Mouse (Mus musculus) ES-E14 (cell line): Measurements from ENCODE around the gene Spag5. TPM values are rescaled to one million over a fixed set of nuclear protein-coding genes. Genes with fewer than 3 reads are reported as not detected.

ENCODE experiments used
- DNase-seq: peaks from one replicate; pipeline ENCODE4 v3.0.0-alpha.2; 2013; ENCODE audit warnings: low read depth, low spot score
- H3K27ac ChIP-seq: 2 replicates; pipeline ENCODE4 v1.5.1; 2012; ENCODE audit warnings: low read depth, mild to moderate bottlenecking, low read length, moderate library complexity, mixed read lengths; ENCODE audit not compliant: poor library complexity, insufficient read depth, severe bottlenecking
- H3K36me3 ChIP-seq: 2 replicates; pipeline ENCODE4 v1.6.1; 2012; ENCODE audit warnings: mild to moderate bottlenecking, low read length, moderate library complexity, mixed read lengths; ENCODE audit not compliant: control insufficient read depth, poor library complexity, insufficient read depth, severe bottlenecking
- H3K4me1 ChIP-seq, 2 experiments: fragments of 150-350 bp in 1 of 2; sonication (generic) in 1 of 2; 2 replicates each; pipeline ENCODE4 v1.6.1; 2012; ENCODE audit warnings: low read length in 2 of 2, mild to moderate bottlenecking in 1 of 2, mixed read lengths in 1 of 2; ENCODE audit not compliant: control insufficient read depth in 2 of 2, insufficient read depth in 2 of 2, poor library complexity in 1 of 2
- H3K4me3 ChIP-seq, 2 experiments: fragments of 150-350 bp in 1 of 2; sonication (generic) in 1 of 2; 2 replicates each; pipeline ENCODE4 v1.5.1; 2012; ENCODE audit warnings: low read length in 2 of 2, low read depth in 1 of 2, mild to moderate bottlenecking in 1 of 2, mixed read lengths in 1 of 2; ENCODE audit not compliant: insufficient read depth in 1 of 2, poor library complexity in 1 of 2, severe bottlenecking in 1 of 2
- H3K9ac ChIP-seq: 2 replicates; pipeline ENCODE4 v1.6.1; 2012; ENCODE audit warnings: low read depth, mild to moderate bottlenecking, low read length, mixed read lengths; ENCODE audit not compliant: poor library complexity, insufficient read depth, severe bottlenecking
- H3K9me3 ChIP-seq: fragments of 150-350 bp; sonication (generic); 2 replicates; pipeline ENCODE4 v1.6.1; 2012; ENCODE audit warnings: low read depth, mild to moderate bottlenecking, low read length; ENCODE audit not compliant: control insufficient read depth, insufficient read depth
- CHD2 ChIP-seq: IDR thresholded peaks from 2 replicates; pipeline ENCODE4 v1.6.1; 2014; ENCODE audit warnings: mild to moderate bottlenecking, low read depth, low read length, inconsistent platforms
- HCFC1 ChIP-seq: IDR thresholded peaks from 2 replicates; pipeline ENCODE4 v1.6.1; 2012; ENCODE audit warnings: low read length, inconsistent platforms, borderline replicate concordance; ENCODE audit not compliant: insufficient read depth
- MAFK ChIP-seq: IDR thresholded peaks from 2 replicates; pipeline ENCODE4 v1.6.1; 2014; ENCODE audit warnings: mild to moderate bottlenecking, low read depth, low read length, inconsistent platforms; ENCODE audit not compliant: insufficient read depth
- ZC3H11A ChIP-seq: IDR thresholded peaks from 2 replicates; pipeline ENCODE4 v1.6.1; 2012; ENCODE audit warnings: low read depth, mild to moderate bottlenecking, inconsistent platforms, low read length, borderline replicate concordance
- ZNF384 ChIP-seq: IDR thresholded peaks from 2 replicates; pipeline ENCODE4 v1.6.1; 2012; ENCODE audit warnings: low read depth, low read length, inconsistent platforms
- in situ Hi-C, 2 experiments: fragments of 600-800 bp; cut with MboI; formaldehyde crosslinking; loops; one replicate each; pipeline ENCODE4 v1.15.1; 2025; ENCODE audit warnings: low sequenced_read_pairs in 2 of 2, inconsistent platforms in 1 of 2; ENCODE audit not compliant: unreplicated experiment in 2 of 2
- total RNA-seq: library from RNA; depleted of rRNA; stranded (reverse); fragments of 300-350 nt; gene quantifications from 2 replicates; pipeline ENCODE4 v1.2.3, GENCODE M21; 2012

Spag5 gene
- total RNA-seq, 1 experiment, result 58.2 TPM

DNA sequence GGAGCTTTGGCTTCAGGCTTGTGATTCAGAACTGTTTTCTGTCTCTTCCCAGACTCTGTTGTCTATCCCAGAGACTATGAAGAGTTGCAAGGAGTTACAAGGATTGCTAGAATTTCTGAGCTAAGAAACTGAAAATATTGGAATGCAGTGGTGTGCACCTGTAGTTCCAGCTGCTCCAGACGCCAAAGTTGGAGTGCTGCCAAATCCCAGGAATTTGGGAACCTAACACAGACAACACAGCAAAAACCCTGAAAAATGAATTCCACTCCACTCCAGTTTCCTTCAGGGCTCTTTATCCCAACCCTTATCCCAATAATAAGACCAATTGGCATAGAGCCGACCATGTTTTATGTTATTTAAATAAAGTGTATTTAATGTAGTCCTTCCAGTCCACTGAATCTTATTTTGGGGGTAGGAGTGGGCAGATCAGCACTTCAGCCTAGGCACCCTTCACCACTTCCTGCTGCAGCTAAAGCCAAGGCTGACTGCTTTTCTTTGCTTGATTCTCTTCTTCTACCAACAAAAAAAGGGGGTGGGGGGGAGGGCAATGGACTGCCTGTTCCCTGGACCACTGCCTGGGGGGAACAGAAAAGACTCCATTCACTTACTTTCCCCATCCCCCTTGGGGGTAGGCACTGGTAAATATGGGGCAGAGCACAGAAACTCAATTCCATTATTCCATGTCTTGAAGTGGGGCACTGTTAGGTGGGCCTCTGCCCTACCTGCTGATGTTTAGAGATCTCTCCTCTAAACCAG lies 20.9 kb downstream of the Spag5 start:
- H3K36me3 ChIP-seq, result peaks cover 29% of the 10 kb centered on the region
- no peak overlapping the region for H3K9ac ChIP-seq
- in situ Hi-C loops, result no loop called here
- H3K4me3 ChIP-seq, result peak overlapping the region in 1 of 2 experiments; percentile 73; a peak in 1 of 4 replicates
- DNase-seq, result no peak
- H3K4me1 ChIP-seq, result peaks cover 0 to 9% of the 10 kb centered on the region in 2 experiments; a peak in 2 of 4 replicates
- TF ChIP-seq HCFC1 (no peak), MAFK (no peak), CHD2 (no peak), ZNF384 (no peak)
- no peaks in the 10 kb centered on the region for H3K9me3 ChIP-seq
- peak overlapping the region; percentile 15; the same call in 1 of the 2 replicates for H3K27ac ChIP-seq

DNA sequence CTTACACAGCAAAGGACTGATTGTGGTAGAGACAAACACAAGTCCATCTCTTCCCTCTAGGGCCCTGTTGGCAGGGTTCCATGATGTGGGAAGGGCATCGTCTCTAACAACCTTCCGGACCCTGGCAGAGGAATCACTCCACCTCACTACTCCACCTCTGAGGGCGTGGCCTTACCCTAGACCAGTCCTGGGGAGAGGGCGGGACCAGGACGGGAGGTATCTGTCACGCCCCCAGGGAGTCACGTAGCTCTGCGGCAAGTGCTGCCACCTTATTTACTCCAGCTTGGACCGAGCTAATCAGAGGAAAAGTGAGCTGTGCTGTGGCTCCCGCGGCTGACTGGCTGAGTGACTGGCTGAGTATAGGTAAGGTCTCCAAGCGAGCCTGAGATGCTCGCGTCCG lies 21.5 kb downstream of the Spag5 start, which contains the start of gene Aldoc:
TSS of gene Aldoc (plus strand) at position 109 of the 400 bp plus-strand sequence.
- peaks cover 26% of the 10 kb centered on the region for H3K36me3 ChIP-seq
- H3K9ac ChIP-seq, result peak within 1 kb of the TSS; percentile 57; the same call in 1 of the 2 replicates
- in situ Hi-C loops, result no loop called here
- no peaks in the 10 kb centered on the region for H3K9me3 ChIP-seq
- TF ChIP-seq ZC3H11A (no peak), HCFC1 (no peak), MAFK (no peak), CHD2 (no peak), ZNF384 (no peak)
- H3K4me3 ChIP-seq, result peak within 1 kb of the TSS; percentile 55 to 73; a peak in 3 of 4 replicates
- H3K27ac ChIP-seq, result peak within 1 kb of the TSS; percentile 15; the same call in 1 of the 2 replicates
- DNase-seq, result peak; percentile 93
- peaks cover 0 to 6% of the 10 kb centered on the region in 2 experiments; a peak in 2 of 4 replicates for H3K4me1 ChIP-seq

DNA sequence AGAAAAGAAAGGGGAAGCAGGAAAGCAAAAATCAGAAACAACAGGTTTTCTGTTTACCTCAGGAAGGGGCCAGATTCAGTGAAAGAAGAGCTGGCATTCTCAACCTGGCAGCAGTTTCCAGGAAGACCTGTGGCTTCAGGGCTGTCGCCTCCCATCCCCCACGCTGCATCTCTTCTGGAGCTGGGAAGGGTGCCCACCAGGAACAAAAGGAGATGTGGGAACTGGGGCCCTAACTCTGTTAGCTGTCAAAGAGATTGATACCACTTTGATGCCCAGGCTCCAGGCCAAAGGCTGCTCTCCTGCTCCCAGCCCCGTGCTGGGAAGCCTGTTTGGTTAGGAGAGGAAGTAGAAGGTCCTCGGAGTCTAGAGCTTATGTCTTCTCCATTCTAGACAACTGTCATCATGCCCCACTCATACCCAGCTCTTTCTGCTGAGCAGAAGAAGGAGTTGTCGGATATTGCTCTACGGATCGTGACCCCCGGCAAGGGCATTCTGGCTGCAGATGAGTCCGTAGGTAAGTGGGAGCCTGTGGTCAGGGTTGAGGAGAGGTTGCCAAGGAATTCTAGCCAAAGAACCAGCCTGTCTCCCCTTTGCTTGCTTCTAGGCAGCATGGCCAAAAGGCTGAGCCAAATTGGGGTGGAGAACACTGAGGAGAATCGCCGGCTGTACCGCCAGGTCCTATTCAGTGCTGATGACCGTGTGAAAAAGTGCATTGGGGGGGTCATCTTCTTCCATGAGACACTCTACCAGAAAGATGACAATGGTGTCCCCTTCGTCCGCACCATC lies 22.9 kb downstream of the Spag5 start:
- no peak overlapping the region for H3K4me3 ChIP-seq
- peaks cover 23% of the 10 kb centered on the region for H3K36me3 ChIP-seq
- in situ Hi-C loops, result no loop called here
- TF ChIP-seq ZNF384 (no peak), MAFK (no peak), ZC3H11A (no peak), HCFC1 (no peak), CHD2 (no peak)
- no peak overlapping the region for H3K27ac ChIP-seq
- no peaks in the 10 kb centered on the region for H3K9me3 ChIP-seq
- DNase-seq, result no peak
- peaks cover 0 to 5% of the 10 kb centered on the region in 2 experiments; a peak in 2 of 4 replicates for H3K4me1 ChIP-seq
- H3K9ac ChIP-seq, result no peak overlapping the region

DNA sequence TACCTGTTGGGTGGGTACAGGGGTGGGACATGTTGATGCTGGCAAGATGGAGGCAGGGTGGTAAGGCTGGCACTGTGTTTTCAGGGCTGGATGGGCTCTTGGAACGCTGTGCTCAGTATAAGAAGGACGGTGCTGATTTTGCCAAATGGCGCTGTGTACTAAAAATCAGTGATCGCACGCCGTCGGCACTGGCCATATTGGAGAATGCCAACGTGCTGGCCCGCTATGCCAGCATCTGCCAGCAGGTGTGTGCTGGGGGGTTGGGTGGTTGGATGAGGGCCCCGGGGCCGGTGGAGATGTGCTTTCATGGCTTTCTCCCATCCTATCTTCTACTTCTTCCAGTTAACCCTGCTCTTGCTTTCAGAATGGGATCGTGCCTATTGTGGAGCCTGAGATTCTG lies 23.6 kb downstream of the Spag5 start:
- no peak for DNase-seq
- no peaks in the 10 kb centered on the region for H3K9me3 ChIP-seq
- H3K9ac ChIP-seq, result no peak overlapping the region
- H3K4me1 ChIP-seq, result peaks cover 2 to 5% of the 10 kb centered on the region in 2 experiments; a peak in 3 of 4 replicates
- H3K27ac ChIP-seq, result no peak overlapping the region
- TF ChIP-seq ZC3H11A, result no peak
- TF ChIP-seq MAFK, result no peak
- TF ChIP-seq CHD2, result no peak
- no peak for TF ChIP-seq HCFC1
- TF ChIP-seq ZNF384, result no peak
- peaks cover 18% of the 10 kb centered on the region for H3K36me3 ChIP-seq
- no peak overlapping the region for H3K4me3 ChIP-seq
- in situ Hi-C loops, result no loop called here
